Mouse (Mus musculus) ES-Bruce4 (cell line): ENCODE results near the gene Ptprt. TPM values are rescaled to one million over a fixed set of nuclear protein-coding genes. Genes with fewer than 3 reads are reported as not detected.

ENCODE experiments used
- H3K27ac ChIP-seq: 2 replicates; pipeline ENCODE4 v1.5.1; 2012; ENCODE audit warnings: low read length, inconsistent platforms; ENCODE audit not compliant: insufficient read depth
- H3K27me3 ChIP-seq: 2 replicates; pipeline ENCODE4 v1.6.1; 2012; ENCODE audit warnings: mild to moderate bottlenecking, low read length, inconsistent platforms; ENCODE audit not compliant: control insufficient read depth, poor library complexity, insufficient read depth, severe bottlenecking
- H3K36me3 ChIP-seq: 2 replicates; pipeline ENCODE4 v1.6.1; 2012; ENCODE audit warnings: inconsistent platforms, mild to moderate bottlenecking, low read length, moderate library complexity; ENCODE audit not compliant: control insufficient read depth, poor library complexity, insufficient read depth, severe bottlenecking
- H3K4me1 ChIP-seq: one replicate; pipeline ENCODE4 v1.8.1; 2011; ENCODE audit warnings: low read length; ENCODE audit not compliant: control insufficient read depth, insufficient read depth
- H3K4me3 ChIP-seq: 2 replicates; pipeline ENCODE4 v1.5.1; 2011; ENCODE audit warnings: low read depth, mild to moderate bottlenecking, low read length
- H3K9ac ChIP-seq: 2 replicates; pipeline ENCODE4 v1.6.1; 2012; ENCODE audit warnings: low read depth, mild to moderate bottlenecking, inconsistent platforms; ENCODE audit not compliant: poor library complexity, severe bottlenecking
- H3K9me3 ChIP-seq: replicated peaks from 2 replicates; pipeline ENCODE4 v1.6.1; 2012; ENCODE audit warnings: mild to moderate bottlenecking, low read length, inconsistent platforms; ENCODE audit not compliant: control insufficient read depth, poor library complexity, insufficient read depth, severe bottlenecking
- CTCF ChIP-seq: IDR thresholded peaks from one replicate; pipeline ENCODE4 v1.8.1; 2011; ENCODE audit warnings: low read depth, low read length
- EP300 ChIP-seq: IDR thresholded peaks from 2 replicates; pipeline ENCODE4 v1.6.1; 2011; ENCODE audit warnings: low read depth, low read length; ENCODE audit not compliant: insufficient read depth
- POLR2A ChIP-seq: IDR thresholded peaks from one replicate; pipeline ENCODE4 v1.8.1; 2011; ENCODE audit warnings: low read length; ENCODE audit not compliant: insufficient read depth
- polyA plus RNA-seq: library from polyadenylated mRNA; stranded (reverse); fragments of >200 nt; gene quantifications from 2 replicates; pipeline ENCODE4 v1.2.4, GENCODE M21; 2011; ENCODE audit warnings: low read depth; ENCODE audit not compliant: missing spikeins, insufficient read depth, insufficient read length

The Ptprt gene
- polyA plus RNA-seq, 1 experiment = 5.1 TPM

DNA sequence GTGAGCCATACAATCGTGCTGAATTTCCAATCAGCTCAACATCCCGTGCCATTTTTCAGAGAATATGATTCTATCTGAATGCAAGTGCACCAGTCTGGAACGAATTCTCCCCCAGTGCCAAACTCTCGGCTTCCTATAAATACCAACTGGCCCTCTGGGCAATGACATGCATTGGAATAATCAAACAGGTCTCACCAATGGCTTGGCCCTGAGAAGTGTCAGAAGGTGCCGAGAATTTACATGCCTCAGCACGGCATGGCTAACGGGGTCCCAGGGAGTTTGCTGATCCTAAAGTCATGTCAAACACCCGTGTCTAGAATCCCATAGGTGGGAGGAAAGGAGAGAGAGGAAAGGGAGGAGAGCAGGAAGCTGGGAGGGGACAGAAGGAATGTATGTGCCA lies 251.7 kb downstream of the Ptprt start:
- Histone ChIP-seq H3K4me3 (no peak overlapping the region), H3K9me3 (no peaks in the 10 kb centered on the region), H3K27me3 (no peaks in the 10 kb centered on the region), H3K36me3 (no peaks in the 10 kb centered on the region), H3K4me1 (no peaks in the 10 kb centered on the region), H3K9ac (no peak overlapping the region), H3K27ac (no peak overlapping the region)
- TF ChIP-seq CTCF = no peak
- TF ChIP-seq POLR2A = no peak
- no peak for TF ChIP-seq EP300

GRCm38 (mm10) chr2:162401316-162402100 lies 259.4 kb downstream of the Ptprt start:
- TF ChIP-seq POLR2A = no peak
- no peak for TF ChIP-seq CTCF
- TF ChIP-seq EP300 = no peak
- no peak overlapping the region for H3K9ac ChIP-seq
- H3K27ac ChIP-seq = no peak overlapping the region
- H3K4me1 ChIP-seq = no peaks in the 10 kb centered on the region
- no peaks in the 10 kb centered on the region for H3K36me3 ChIP-seq
- no peak overlapping the region for H3K4me3 ChIP-seq
- H3K9me3 ChIP-seq = no peaks in the 10 kb centered on the region
- no peaks in the 10 kb centered on the region for H3K27me3 ChIP-seq

- Histone ChIP-seq H3K9ac (no peak overlapping the region), H3K36me3 (no peaks in the 10 kb centered on the region), H3K27ac (no peak overlapping the region), H3K4me1 (no peaks in the 10 kb centered on the region), H3K9me3 (no peaks in the 10 kb centered on the region), H3K27me3 (no peaks in the 10 kb centered on the region), H3K4me3 (no peak overlapping the region)
- TF ChIP-seq CTCF (no peak), POLR2A (no peak), EP300 (no peak)
Observed at GRCm38 (mm10) chr2:162394601-162395000, 266.3 kb downstream of the Ptprt start.

DNA sequence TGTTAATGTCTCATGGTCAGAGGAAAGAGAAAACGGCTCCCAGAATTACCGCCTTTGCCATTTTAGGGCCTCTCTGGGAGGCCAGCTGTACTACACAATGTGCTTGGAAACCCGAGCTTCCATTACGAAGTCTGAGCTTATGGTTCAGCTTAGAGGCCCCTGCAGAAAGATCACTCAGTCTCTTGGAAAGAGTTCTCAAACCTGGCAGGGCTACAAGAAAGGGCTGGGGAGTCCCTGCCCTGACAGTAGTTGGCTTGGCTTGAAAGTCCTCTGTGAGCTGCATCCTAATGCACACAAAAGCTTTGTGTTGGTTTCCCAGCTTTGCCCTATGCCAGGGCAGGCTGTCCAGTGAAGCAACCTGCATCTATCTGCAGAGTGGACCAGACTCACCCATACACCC lies 269.1 kb downstream of the Ptprt start:
- Histone ChIP-seq H3K4me3 (no peak overlapping the region), H3K4me1 (no peaks in the 10 kb centered on the region), H3K27me3 (no peaks in the 10 kb centered on the region), H3K9ac (no peak overlapping the region), H3K36me3 (no peaks in the 10 kb centered on the region), H3K27ac (no peak overlapping the region), H3K9me3 (no peaks in the 10 kb centered on the region)
- no peak for TF ChIP-seq POLR2A
- no peak for TF ChIP-seq EP300
- no peak for TF ChIP-seq CTCF

- Histone ChIP-seq H3K4me3 (no peak overlapping the region), H3K9me3 (no peaks in the 10 kb centered on the region), H3K36me3 (no peaks in the 10 kb centered on the region), H3K27me3 (no peaks in the 10 kb centered on the region), H3K9ac (no peak overlapping the region), H3K27ac (no peak overlapping the region), H3K4me1 (no peaks in the 10 kb centered on the region)
- TF ChIP-seq POLR2A = no peak
- TF ChIP-seq EP300 = no peak
- no peak for TF ChIP-seq CTCF
Observed at GRCm38 (mm10) chr2:162377309-162377708, 283.6 kb downstream of the Ptprt start.

- TF ChIP-seq EP300 (no peak), CTCF (no peak), POLR2A (no peak)
- Histone ChIP-seq H3K27me3 (no peaks in the 10 kb centered on the region), H3K4me1 (no peaks in the 10 kb centered on the region), H3K27ac (no peak overlapping the region), H3K4me3 (no peak overlapping the region), H3K9ac (no peak overlapping the region), H3K9me3 (no peaks in the 10 kb centered on the region), H3K36me3 (no peaks in the 10 kb centered on the region)
Observed at GRCm38 (mm10) chr2:162349047-162349446, 311.9 kb downstream of the Ptprt start.
